Mouse (Mus musculus) forebrain, embryonic 12.5 days (tissue): ENCODE data around the gene Gpatch4. TPM values are rescaled to one million over a fixed set of nuclear protein-coding genes. Genes with fewer than 3 reads are reported as not detected.
A peak's percentile ranks its signal among the peaks of the same experiment; 100 is the strongest.

Experiments
- ATAC-seq: fragments of 200-750 bp; cut with Nextera tagmentation; 2 replicates; pipeline ENCODE4 v1.8.0; 2017; ENCODE audit warnings: moderate TSS enrichment; ENCODE audit not compliant: low FRiP score
- H3K27ac ChIP-seq: fragments of 300-500 bp; sonication (generic); 2 replicates; pipeline ENCODE4 v1.5.1; 2016; ENCODE audit warnings: mild to moderate bottlenecking
- H3K27me3 ChIP-seq: fragments of 300-500 bp; sonication (generic); 2 replicates; pipeline ENCODE4 v1.6.1; 2016; ENCODE audit warnings: mild to moderate bottlenecking
- H3K36me3 ChIP-seq: fragments of 300-500 bp; sonication (generic); replicated peaks from 2 replicates; pipeline ENCODE4 v1.6.1; 2016; ENCODE audit warnings: mild to moderate bottlenecking
- H3K4me1 ChIP-seq: fragments of 300-500 bp; sonication (generic); 2 replicates; pipeline ENCODE4 v1.6.1; 2016
- H3K4me2 ChIP-seq: fragments of 300-500 bp; sonication (generic); 2 replicates; pipeline ENCODE4 v1.6.1; 2016; ENCODE audit warnings: mild to moderate bottlenecking, moderate library complexity
- H3K4me3 ChIP-seq: fragments of 300-500 bp; sonication (generic); replicated peaks from 2 replicates; pipeline ENCODE4 v1.5.1; 2016; ENCODE audit warnings: mild to moderate bottlenecking
- H3K9ac ChIP-seq: fragments of 300-500 bp; sonication (generic); 2 replicates; pipeline ENCODE4 v1.6.1; 2016; ENCODE audit warnings: mild to moderate bottlenecking
- H3K9me3 ChIP-seq: fragments of 300-500 bp; sonication (generic); 2 replicates; pipeline ENCODE4 v1.6.1; 2016
- WGBS: fragments of 180-500 bp; shearing (Covaris S2); methylation state at CpG from one replicate; pipeline ENCODE4 v1.1.7; 2016; 5-methylcytosine and 5-hydroxymethylcytosine counted together
- polyA plus RNA-seq: library from polyadenylated mRNA; unstranded; fragments of >200 nt; fragmentation: Nextera tagmentation; extraction: Ambion mirVana; gene quantifications from 2 replicates; pipeline ENCODE4 v1.2.1, GENCODE M21; 2016

Gpatch4 gene
- polyA plus RNA-seq, 1 experiment from 2014 or later: 31.4 TPM

GRCm38 (mm10) chr3:88082663-88083062 is 39.8 kb downstream of the Gpatch4 start:
- peaks cover 18% of the 10 kb centered on the region for H3K4me1 ChIP-seq
- WGBS: 11% methylated on average over 4 of the region's 4 CpGs
- H3K27ac ChIP-seq: no peak overlapping the region
- H3K9ac ChIP-seq: peak overlapping the region; percentile 69
- no peaks in the 10 kb centered on the region for H3K9me3 ChIP-seq
- H3K36me3 ChIP-seq: peaks cover 7% of the 10 kb centered on the region; the same call in 1 of the 2 replicates
- peak; percentile 30; the same call in 1 of the 2 replicates for ATAC-seq
- peak overlapping the region; percentile 70 for H3K4me3 ChIP-seq
- H3K27me3 ChIP-seq: no peaks in the 10 kb centered on the region
- peak overlapping the region; percentile 84 for H3K4me2 ChIP-seq

GRCm38 (mm10) chr3:88084001-88084400 is 41.1 kb downstream of the Gpatch4 start:
- Histone ChIP-seq H3K4me1 (peaks cover 18% of the 10 kb centered on the region), H3K36me3 (peaks cover 16% of the 10 kb centered on the region), H3K27ac (no peak overlapping the region), H3K9ac (no peak overlapping the region), H3K4me2 (no peak overlapping the region), H3K27me3 (no peaks in the 10 kb centered on the region), H3K4me3 (no peak overlapping the region), H3K9me3 (no peaks in the 10 kb centered on the region)
- WGBS: 90% methylated on average over 2 of the region's 2 CpGs
- no peak for ATAC-seq

- peaks cover 31% of the 10 kb centered on the region for H3K36me3 ChIP-seq
- 84% methylated on average over 5 of the region's 9 CpGs for WGBS
Measured at GRCm38 (mm10) chr3:88085459-88085858, 42.6 kb downstream of the Gpatch4 start.

GRCm38 (mm10) chr3:88087688-88088087 is 44.8 kb downstream of the Gpatch4 start:
- H3K27ac ChIP-seq: no peak overlapping the region
- no peaks in the 10 kb centered on the region for H3K9me3 ChIP-seq
- no peak for ATAC-seq
- H3K27me3 ChIP-seq: no peaks in the 10 kb centered on the region
- no peak overlapping the region for H3K9ac ChIP-seq
- 91% methylated on average over 1 of the region's 1 CpGs for WGBS
- no peak overlapping the region for H3K4me3 ChIP-seq
- peaks cover 6% of the 10 kb centered on the region for H3K4me1 ChIP-seq
- no peak overlapping the region for H3K4me2 ChIP-seq
- H3K36me3 ChIP-seq: peaks cover 51% of the 10 kb centered on the region

More at GRCm38 (mm10) chr3:88085459-88085858, 42.6 kb downstream of the Gpatch4 start:
- Histone ChIP-seq H3K4me2 (no peak overlapping the region), H3K4me1 (peaks cover 18% of the 10 kb centered on the region), H3K27me3 (no peaks in the 10 kb centered on the region), H3K27ac (no peak overlapping the region), H3K9ac (no peak overlapping the region), H3K9me3 (no peaks in the 10 kb centered on the region), H3K4me3 (no peak overlapping the region)
- no peak for ATAC-seq

- Histone ChIP-seq H3K27ac (no peak overlapping the region), H3K4me1 (no peaks in the 10 kb centered on the region), H3K27me3 (no peaks in the 10 kb centered on the region), H3K9me3 (no peaks in the 10 kb centered on the region), H3K4me3 (no peak overlapping the region), H3K9ac (no peak overlapping the region), H3K36me3 (peaks cover 66% of the 10 kb centered on the region), H3K4me2 (no peak overlapping the region)
- 93% methylated on average over 7 of the region's 7 CpGs for WGBS
- ATAC-seq: no peak
Measured at GRCm38 (mm10) chr3:88090106-88090505, 47.2 kb downstream of the Gpatch4 start.

- Histone ChIP-seq H3K27me3 (no peaks in the 10 kb centered on the region), H3K9ac (no peak overlapping the region), H3K36me3 (peaks cover 69% of the 10 kb centered on the region), H3K9me3 (no peaks in the 10 kb centered on the region), H3K27ac (no peak overlapping the region), H3K4me1 (no peaks in the 10 kb centered on the region), H3K4me3 (no peak overlapping the region), H3K4me2 (no peak overlapping the region)
- WGBS: 96% methylated on average over 6 of the region's 6 CpGs
- no peak for ATAC-seq
Measured at GRCm38 (mm10) chr3:88090616-88091015, 47.7 kb downstream of the Gpatch4 start.

GRCm38 (mm10) chr3:88094126-88094525 is 51.2 kb downstream of the Gpatch4 start:
- H3K4me1 ChIP-seq: no peaks in the 10 kb centered on the region
- H3K27ac ChIP-seq: no peak overlapping the region
- ATAC-seq: no peak
- no peak overlapping the region for H3K4me3 ChIP-seq
- peaks cover 82% of the 10 kb centered on the region for H3K36me3 ChIP-seq
- H3K4me2 ChIP-seq: no peak overlapping the region
- 84% methylated on average over 5 of the region's 5 CpGs for WGBS
- H3K27me3 ChIP-seq: no peaks in the 10 kb centered on the region
- no peak overlapping the region for H3K9ac ChIP-seq
- H3K9me3 ChIP-seq: no peaks in the 10 kb centered on the region

GRCm38 (mm10) chr3:88097666-88098065 is 54.8 kb downstream of the Gpatch4 start:
- Histone ChIP-seq H3K9ac (no peak overlapping the region), H3K36me3 (peaks cover 79% of the 10 kb centered on the region), H3K27me3 (no peaks in the 10 kb centered on the region), H3K9me3 (no peaks in the 10 kb centered on the region), H3K4me1 (no peaks in the 10 kb centered on the region), H3K4me2 (no peak overlapping the region), H3K27ac (no peak overlapping the region), H3K4me3 (no peak overlapping the region)
- no peak for ATAC-seq
- 94% methylated on average over 6 of the region's 6 CpGs for WGBS

- no peak overlapping the region for H3K4me2 ChIP-seq
- no peak overlapping the region for H3K4me3 ChIP-seq
- H3K36me3 ChIP-seq: peaks cover 81% of the 10 kb centered on the region
- no peaks in the 10 kb centered on the region for H3K27me3 ChIP-seq
- no peak overlapping the region for H3K9ac ChIP-seq
- no peaks in the 10 kb centered on the region for H3K4me1 ChIP-seq
- 70% methylated on average over 3 of the region's 3 CpGs for WGBS
- no peak for ATAC-seq
- H3K9me3 ChIP-seq: no peaks in the 10 kb centered on the region
- no peak overlapping the region for H3K27ac ChIP-seq
Measured at GRCm38 (mm10) chr3:88100251-88100650, 57.3 kb downstream of the Gpatch4 start.

GRCm38 (mm10) chr3:88101736-88102135 is 58.8 kb downstream of the Gpatch4 start:
- H3K9me3 ChIP-seq: no peaks in the 10 kb centered on the region
- H3K9ac ChIP-seq: no peak overlapping the region
- H3K27ac ChIP-seq: no peak overlapping the region
- no peaks in the 10 kb centered on the region for H3K27me3 ChIP-seq
- no peaks in the 10 kb centered on the region for H3K4me1 ChIP-seq
- H3K4me2 ChIP-seq: no peak overlapping the region
- peaks cover 88% of the 10 kb centered on the region for H3K36me3 ChIP-seq
- no peak overlapping the region for H3K4me3 ChIP-seq
- ATAC-seq: no peak
- WGBS: 91% methylated on average over 7 of the region's 7 CpGs

GRCm38 (mm10) chr3:88102196-88102595 is 59.3 kb downstream of the Gpatch4 start:
- H3K9me3 ChIP-seq: no peaks in the 10 kb centered on the region
- peaks cover 85% of the 10 kb centered on the region for H3K36me3 ChIP-seq
- no peak overlapping the region for H3K4me3 ChIP-seq
- no peak overlapping the region for H3K27ac ChIP-seq
- no peak overlapping the region for H3K4me2 ChIP-seq
- H3K9ac ChIP-seq: no peak overlapping the region
- WGBS: 88% methylated on average over 6 of the region's 6 CpGs
- ATAC-seq: no peak
- no peaks in the 10 kb centered on the region for H3K27me3 ChIP-seq
- H3K4me1 ChIP-seq: no peaks in the 10 kb centered on the region

GRCm38 (mm10) chr3:88102611-88103010 is 59.7 kb downstream of the Gpatch4 start:
- Histone ChIP-seq H3K4me1 (no peaks in the 10 kb centered on the region), H3K4me3 (no peak overlapping the region), H3K9me3 (no peaks in the 10 kb centered on the region), H3K36me3 (peaks cover 85% of the 10 kb centered on the region), H3K9ac (no peak overlapping the region), H3K27ac (no peak overlapping the region), H3K4me2 (no peak overlapping the region), H3K27me3 (no peaks in the 10 kb centered on the region)
- ATAC-seq: no peak
- WGBS: 89% methylated on average over 6 of the region's 6 CpGs
